Mouse (Mus musculus) neural tube, embryonic 15.5 days (tissue): ENCODE data around the gene Fads6. TPM values are rescaled to one million over a fixed set of nuclear protein-coding genes. Genes with fewer than 3 reads are reported as not detected.
A peak's percentile ranks its signal among the peaks of the same experiment; 100 is the strongest.

Experiments used
- ATAC-seq: fragments of 200-750 bp; cut with Nextera tagmentation; 2 replicates; pipeline ENCODE4 v1.8.0; 2017; ENCODE audit warnings: mild to moderate bottlenecking, moderate TSS enrichment, moderate library complexity; ENCODE audit not compliant: low FRiP score
- H3K27ac ChIP-seq: fragments of 300-500 bp; sonication (generic); replicated peaks from 2 replicates; pipeline ENCODE4 v1.5.1; 2015; ENCODE audit warnings: mild to moderate bottlenecking, inconsistent platforms
- H3K27me3 ChIP-seq: fragments of 300-500 bp; sonication (generic); replicated peaks from 2 replicates; pipeline ENCODE4 v1.6.1; 2015; ENCODE audit warnings: inconsistent platforms
- H3K36me3 ChIP-seq: fragments of 300-500 bp; sonication (generic); 2 replicates; pipeline ENCODE4 v1.6.1; 2015; ENCODE audit warnings: inconsistent platforms
- H3K4me1 ChIP-seq: fragments of 300-500 bp; sonication (generic); 2 replicates; pipeline ENCODE4 v1.6.1; 2015; ENCODE audit warnings: inconsistent platforms
- H3K4me2 ChIP-seq: fragments of 300-500 bp; sonication (generic); 2 replicates; pipeline ENCODE4 v1.6.1; 2015; ENCODE audit warnings: inconsistent platforms, mild to moderate bottlenecking, moderate library complexity
- H3K4me3 ChIP-seq: fragments of 300-500 bp; sonication (generic); replicated peaks from 2 replicates; pipeline ENCODE4 v1.5.1; 2015; ENCODE audit warnings: mild to moderate bottlenecking, inconsistent platforms
- H3K9ac ChIP-seq: fragments of 300-500 bp; sonication (generic); replicated peaks from 2 replicates; pipeline ENCODE4 v1.6.1; 2015; ENCODE audit warnings: mild to moderate bottlenecking, inconsistent platforms
- H3K9me3 ChIP-seq: fragments of 300-500 bp; sonication (generic); replicated peaks from 2 replicates; pipeline ENCODE4 v1.6.1; 2016; ENCODE audit warnings: inconsistent platforms
- WGBS: fragments of 180-500 bp; shearing (Covaris S2); methylation state at CpG from one replicate; pipeline ENCODE4 v1.1.7; 2015; ENCODE audit warnings: mixed read lengths; 5-methylcytosine and 5-hydroxymethylcytosine counted together
- polyA plus RNA-seq: library from polyadenylated mRNA; unstranded; fragments of >200 nt; fragmentation: Nextera tagmentation; extraction: Ambion mirVana; gene quantifications from 2 replicates; pipeline ENCODE4 v1.2.1, GENCODE M21; 2015

Fads6 gene
- polyA plus RNA-seq, 1 experiment from 2014 or later, result 2.1 TPM

DNA sequence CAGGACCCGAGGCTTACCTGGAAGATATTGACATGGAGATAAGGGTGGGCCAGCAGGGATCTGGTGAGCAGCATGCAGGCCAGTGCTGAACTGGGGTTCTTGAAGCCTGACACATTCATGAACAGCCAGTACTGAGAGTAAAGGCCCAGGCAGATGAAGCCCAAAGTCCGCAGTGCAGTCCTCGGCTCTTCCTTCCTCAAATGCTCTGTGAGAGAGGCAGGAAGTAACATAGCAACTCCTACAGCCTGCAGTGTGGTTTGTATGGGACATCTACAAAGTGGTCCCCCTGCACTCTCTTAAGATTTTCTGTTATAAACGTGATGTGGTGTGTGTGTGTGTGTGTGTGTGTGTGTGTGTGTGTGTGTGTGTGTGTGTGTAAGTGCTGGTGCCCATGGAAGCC lies 12.2 kb downstream of the Fads6 start:
- 66% methylated on average over 4 of the region's 4 CpGs for WGBS

GRCm38 (mm10) chr11:115283891-115284620 lies 13.4 kb downstream of the Fads6 start:
- 91% methylated on average over 12 of the region's 12 CpGs for WGBS
- H3K27ac ChIP-seq, result no peak overlapping the region
- H3K4me3 ChIP-seq, result no peak overlapping the region
- H3K27me3 ChIP-seq, result no peaks in the 10 kb centered on the region
- H3K36me3 ChIP-seq, result no peaks in the 10 kb centered on the region
- no peak for ATAC-seq
- H3K4me1 ChIP-seq, result 0 out of 2 replicates have a peak, but pooled peaks cover 4% of the 10 kb centered on the region
- no peaks in the 10 kb centered on the region for H3K9me3 ChIP-seq
- no peak overlapping the region for H3K9ac ChIP-seq
- no peak overlapping the region for H3K4me2 ChIP-seq

More for the DNA sequence above, 12.2 kb downstream of the Fads6 start:
- no peaks in the 10 kb centered on the region for H3K36me3 ChIP-seq
- no peak overlapping the region for H3K9ac ChIP-seq
- H3K27ac ChIP-seq, result no peak overlapping the region
- no peak for ATAC-seq
- no peaks in the 10 kb centered on the region for H3K9me3 ChIP-seq
- no peak overlapping the region for H3K4me3 ChIP-seq
- H3K27me3 ChIP-seq, result no peaks in the 10 kb centered on the region
- 0 out of 2 replicates have a peak, but pooled peaks cover 4% of the 10 kb centered on the region for H3K4me1 ChIP-seq
- H3K4me2 ChIP-seq, result no peak overlapping the region

DNA sequence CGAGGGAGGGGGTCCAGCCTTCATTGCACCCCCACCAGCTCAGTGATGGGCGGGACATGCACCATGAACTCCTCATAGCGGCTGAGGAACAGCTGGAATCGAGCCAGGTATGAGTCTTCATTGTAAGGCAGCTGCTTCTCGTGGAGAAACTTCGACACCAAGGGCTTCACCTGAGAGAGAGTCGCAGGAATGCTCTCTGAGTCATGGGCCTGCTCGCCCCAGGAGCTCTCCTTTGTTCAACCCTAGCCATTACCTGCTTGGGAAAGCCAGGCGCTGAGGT lies 14.0 kb downstream of the Fads6 start:
- Histone ChIP-seq H3K36me3 (no peaks in the 10 kb centered on the region), H3K4me1 (0 out of 2 replicates have a peak, but pooled peaks cover 4% of the 10 kb centered on the region), H3K27me3 (no peaks in the 10 kb centered on the region), H3K27ac (no peak overlapping the region), H3K9ac (no peak overlapping the region), H3K4me3 (no peak overlapping the region), H3K9me3 (no peaks in the 10 kb centered on the region), H3K4me2 (no peak overlapping the region)
- WGBS, result 81% methylated on average over 9 of the region's 9 CpGs
- no peak for ATAC-seq

- no peaks in the 10 kb centered on the region for H3K27me3 ChIP-seq
- 87% methylated on average over 7 of the region's 8 CpGs for WGBS
- no peak overlapping the region for H3K4me3 ChIP-seq
- H3K27ac ChIP-seq, result peak overlapping the region; percentile 25; the same call in 1 of the 2 replicates
- no peak overlapping the region for H3K9ac ChIP-seq
- no peaks in the 10 kb centered on the region for H3K9me3 ChIP-seq
- H3K4me1 ChIP-seq, result peaks cover 7% of the 10 kb centered on the region
- ATAC-seq, result no peak
- H3K36me3 ChIP-seq, result no peaks in the 10 kb centered on the region
- H3K4me2 ChIP-seq, result no peak overlapping the region
Measured at GRCm38 (mm10) chr11:115282723-115283485, 14.6 kb downstream of the Fads6 start.

DNA sequence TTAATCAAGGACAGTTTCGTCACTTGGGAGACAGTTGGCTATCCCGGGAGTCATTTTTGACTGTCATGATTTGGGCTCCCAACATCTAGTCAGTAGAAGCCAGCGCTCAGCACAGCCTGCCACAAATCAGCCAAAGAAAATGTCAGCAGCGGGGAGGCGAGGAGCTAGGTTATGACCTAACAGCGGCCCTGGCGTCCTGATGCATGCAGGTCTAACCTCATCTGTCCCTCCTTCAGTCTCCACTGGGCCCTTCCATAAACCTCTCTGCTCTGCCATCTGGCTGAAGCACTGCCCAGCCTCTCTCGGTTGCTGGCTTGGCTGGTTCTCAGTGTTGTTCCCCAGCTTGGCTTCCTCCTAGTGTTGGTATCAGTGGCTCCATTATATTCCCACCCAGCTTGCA lies 15.2 kb downstream of the Fads6 start:
- no peak overlapping the region for H3K4me2 ChIP-seq
- 58% methylated on average over 8 of the region's 8 CpGs for WGBS
- ATAC-seq, result no peak

GRCm38 (mm10) chr11:115279726-115280125 lies 17.7 kb downstream of the Fads6 start:
- peaks cover 30% of the 10 kb centered on the region for H3K4me1 ChIP-seq
- H3K27me3 ChIP-seq, result no peaks in the 10 kb centered on the region
- H3K9me3 ChIP-seq, result no peaks in the 10 kb centered on the region
- no peak overlapping the region for H3K4me2 ChIP-seq
- no peak overlapping the region for H3K9ac ChIP-seq
- 72% methylated on average over 1 of the region's 1 CpGs for WGBS
- no peaks in the 10 kb centered on the region for H3K36me3 ChIP-seq
- no peak overlapping the region for H3K4me3 ChIP-seq
- H3K27ac ChIP-seq, result no peak overlapping the region
- no peak for ATAC-seq

More for the DNA sequence above, 15.2 kb downstream of the Fads6 start:
- Histone ChIP-seq H3K4me1 (peaks cover 11% of the 10 kb centered on the region), H3K36me3 (no peaks in the 10 kb centered on the region), H3K9me3 (no peaks in the 10 kb centered on the region), H3K4me3 (no peak overlapping the region), H3K9ac (no peak overlapping the region), H3K27ac (peak overlapping the region; percentile 33; the same call in 1 of the 2 replicates), H3K27me3 (no peaks in the 10 kb centered on the region)

DNA sequence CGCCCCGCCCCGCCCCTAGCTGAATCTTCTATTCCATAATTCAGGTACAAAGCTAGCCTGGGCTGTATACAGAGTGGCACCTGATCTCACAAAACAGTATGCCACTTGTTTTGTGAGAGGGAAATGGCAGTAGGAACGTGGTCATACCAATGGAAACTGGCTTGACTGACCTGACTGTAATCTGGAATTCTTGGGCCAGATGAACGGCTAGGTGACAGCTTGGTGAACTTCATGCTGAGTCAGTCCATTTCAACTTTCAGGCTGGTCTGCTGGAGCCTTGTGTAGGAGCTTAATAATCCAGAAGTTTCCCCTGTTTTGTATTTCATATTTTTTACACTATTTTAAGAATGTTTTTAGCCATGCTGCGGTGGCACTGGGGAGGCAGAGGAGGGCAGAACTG lies 19.3 kb downstream of the Fads6 start:
- Histone ChIP-seq H3K27ac (no peak overlapping the region), H3K4me1 (peaks cover 32% of the 10 kb centered on the region), H3K9me3 (no peaks in the 10 kb centered on the region), H3K9ac (no peak overlapping the region), H3K27me3 (no peaks in the 10 kb centered on the region), H3K4me2 (peak overlapping the region; percentile 83), H3K4me3 (no peak overlapping the region), H3K36me3 (no peaks in the 10 kb centered on the region)
- no peak for ATAC-seq
- 78% methylated on average over 6 of the region's 6 CpGs for WGBS

- ATAC-seq, result no peak
- Histone ChIP-seq H3K4me3 (peak overlapping the region; percentile 58), H3K4me2 (peak overlapping the region; percentile 83), H3K4me1 (peaks cover 30% of the 10 kb centered on the region), H3K27ac (peak overlapping the region; percentile 88), H3K9ac (peak overlapping the region; percentile 74), H3K36me3 (no peaks in the 10 kb centered on the region), H3K27me3 (no peaks in the 10 kb centered on the region), H3K9me3 (no peaks in the 10 kb centered on the region)
- 21% methylated on average over 7 of the region's 7 CpGs for WGBS
Measured at GRCm38 (mm10) chr11:115277604-115277975, 19.9 kb downstream of the Fads6 start.

DNA sequence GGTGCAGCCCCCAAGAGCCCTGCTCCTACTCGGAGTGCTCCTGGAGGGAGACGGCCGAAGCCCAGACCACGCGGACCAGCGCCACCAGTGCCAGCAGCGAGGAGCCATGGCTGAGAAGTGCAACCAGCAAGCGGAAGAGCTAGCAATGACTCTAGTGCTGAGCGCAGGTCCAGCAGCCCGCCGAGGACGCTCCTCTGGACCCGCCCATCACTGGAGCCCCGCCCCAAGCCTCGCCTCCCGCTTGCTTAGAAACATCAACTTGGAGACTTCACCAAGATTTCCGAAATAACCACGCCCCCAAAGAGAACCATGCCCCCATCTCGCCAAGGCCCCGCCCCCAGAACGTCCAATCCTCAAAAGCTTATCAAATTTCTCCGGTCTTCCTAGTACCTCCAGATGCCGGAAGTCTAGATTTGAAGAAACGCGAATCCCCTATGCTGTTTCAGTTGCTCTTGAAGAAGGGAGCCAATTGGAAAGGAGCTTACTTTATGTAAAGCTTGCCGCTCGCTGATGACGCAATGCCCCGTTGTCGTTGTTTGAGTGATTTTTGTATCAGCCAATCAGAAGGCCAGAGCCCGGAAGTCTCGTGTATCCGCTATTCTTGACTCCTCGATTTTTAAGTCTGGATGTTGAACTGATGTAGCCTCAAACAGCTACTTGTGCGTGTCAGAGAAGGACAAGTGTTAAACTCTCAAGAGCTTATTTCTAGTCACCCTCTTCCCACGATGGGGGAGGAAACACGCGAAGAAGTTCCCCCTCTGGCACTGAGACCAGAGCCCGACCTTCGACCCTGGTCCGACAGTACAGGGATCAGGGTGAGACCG lies 20.5 kb downstream of the Fads6 start, which contains the start of gene Fdxr:
Gene Fdxr (minus strand): TSS at position 271 of the 824 bp plus-strand sequence.
- Histone ChIP-seq H3K9me3 (no peaks in the 10 kb centered on the region), H3K27ac (peak within 1 kb of the TSS; percentile 89), H3K36me3 (0 out of 2 replicates have a peak, but pooled peaks cover 3% of the 10 kb centered on the region), H3K4me2 (peak within 1 kb of the TSS; percentile 83), H3K27me3 (no peaks in the 10 kb centered on the region), H3K4me3 (peak within 1 kb of the TSS; percentile 58), H3K9ac (peak within 1 kb of the TSS; percentile 78), H3K4me1 (peaks cover 30% of the 10 kb centered on the region)
- WGBS, result under 1% methylated on average over 42 of the region's 42 CpGs
- ATAC-seq, result peak; percentile 96

DNA sequence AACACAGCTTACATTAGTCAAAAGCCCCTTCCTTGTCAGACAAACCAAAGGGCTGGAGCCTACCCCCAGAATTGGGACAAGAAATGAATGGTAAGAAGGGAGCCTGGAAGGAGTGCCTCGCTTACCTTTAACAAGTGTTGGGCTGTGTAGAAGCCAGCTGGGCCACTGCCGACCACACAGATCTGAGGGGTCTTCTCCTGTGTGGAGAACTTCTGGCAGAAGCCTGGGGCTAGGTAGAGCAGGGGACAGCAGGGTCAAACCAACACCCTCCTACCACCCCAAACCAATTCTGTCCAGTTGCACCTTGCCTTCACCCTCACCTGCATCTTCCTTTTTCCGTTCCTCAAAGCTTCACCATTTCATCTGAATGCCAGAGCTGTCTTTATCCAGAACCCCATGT lies 21.5 kb downstream of the Fads6 start:
- H3K4me2 ChIP-seq, result peak overlapping the region; percentile 83
- 57% methylated on average over 3 of the region's 3 CpGs for WGBS

GRCm38 (mm10) chr11:115275509-115275908 lies 22.0 kb downstream of the Fads6 start:
- peaks cover 30% of the 10 kb centered on the region for H3K4me1 ChIP-seq
- no peak for ATAC-seq
- H3K4me2 ChIP-seq, result peak overlapping the region; percentile 83
- H3K27ac ChIP-seq, result no peak overlapping the region
- H3K36me3 ChIP-seq, result 0 out of 2 replicates have a peak, but pooled peaks cover 5% of the 10 kb centered on the region
- 82% methylated on average over 6 of the region's 6 CpGs for WGBS
- no peaks in the 10 kb centered on the region for H3K9me3 ChIP-seq
- H3K9ac ChIP-seq, result 0 out of 2 replicates have a peak overlapping the region, but pooled peaks have one; percentile 6
- H3K27me3 ChIP-seq, result no peaks in the 10 kb centered on the region
- H3K4me3 ChIP-seq, result peak overlapping the region; percentile 58; the same call in 1 of the 2 replicates

More for the DNA sequence above, 21.5 kb downstream of the Fads6 start:
- ATAC-seq, result no peak
- Histone ChIP-seq H3K27me3 (no peaks in the 10 kb centered on the region), H3K9ac (peak overlapping the region; percentile 78), H3K9me3 (no peaks in the 10 kb centered on the region), H3K36me3 (0 out of 2 replicates have a peak, but pooled peaks cover 5% of the 10 kb centered on the region), H3K27ac (peak overlapping the region; percentile 89), H3K4me3 (peak overlapping the region; percentile 58), H3K4me1 (peaks cover 30% of the 10 kb centered on the region)
